Mouse (Mus musculus) natural killer cell, adult 2 months (primary cell): ENCODE results near the gene Txndc9.

ENCODE experiments used
- DNase-seq, 2 experiments: peaks; one replicate each; pipeline ENCODE4 v3.0.0; 2022; ENCODE audit warnings: low spot score in 2 of 2

Txndc9 gene

DNA sequence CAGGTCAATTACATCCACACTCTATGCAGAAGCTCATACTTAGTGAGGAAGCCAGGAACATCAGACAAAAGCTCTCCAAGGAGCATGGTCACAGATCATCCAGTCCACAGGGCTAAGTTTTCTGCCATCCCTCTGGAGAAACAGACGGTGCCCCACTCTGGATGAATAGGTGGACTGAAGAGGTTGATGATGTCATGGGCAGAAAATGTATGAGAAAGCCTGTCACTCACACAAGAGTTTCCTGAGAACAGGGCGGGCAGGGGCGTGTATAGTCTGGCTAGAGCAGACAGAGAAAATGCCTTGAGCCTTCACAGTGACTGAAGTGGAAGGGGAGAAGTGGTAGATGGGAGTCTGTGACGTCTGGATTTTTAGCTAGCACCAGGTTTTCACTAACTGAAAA lies 26.2 kb downstream of the Txndc9 start:
- DNase-seq = no peak

DNA sequence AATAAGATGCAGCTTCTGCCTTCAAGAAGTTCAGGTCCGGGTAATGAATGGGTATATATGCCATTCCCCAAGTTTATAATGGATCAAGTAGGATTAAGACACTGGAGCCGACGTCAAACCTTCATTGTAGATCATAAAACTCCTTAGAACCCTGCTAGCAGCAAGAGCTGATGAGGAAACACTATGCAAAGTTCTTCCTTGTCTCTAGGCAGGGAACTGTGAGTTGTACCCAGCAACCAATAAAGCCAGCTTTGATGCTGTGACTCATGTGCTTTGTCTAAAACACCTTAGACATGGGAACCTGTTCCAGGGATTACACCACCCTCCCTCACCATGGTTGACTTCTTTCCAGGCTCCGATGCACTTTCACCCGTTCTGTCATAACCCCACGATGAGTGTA lies 28.9 kb downstream of the Txndc9 start:
- no peak for DNase-seq

DNA sequence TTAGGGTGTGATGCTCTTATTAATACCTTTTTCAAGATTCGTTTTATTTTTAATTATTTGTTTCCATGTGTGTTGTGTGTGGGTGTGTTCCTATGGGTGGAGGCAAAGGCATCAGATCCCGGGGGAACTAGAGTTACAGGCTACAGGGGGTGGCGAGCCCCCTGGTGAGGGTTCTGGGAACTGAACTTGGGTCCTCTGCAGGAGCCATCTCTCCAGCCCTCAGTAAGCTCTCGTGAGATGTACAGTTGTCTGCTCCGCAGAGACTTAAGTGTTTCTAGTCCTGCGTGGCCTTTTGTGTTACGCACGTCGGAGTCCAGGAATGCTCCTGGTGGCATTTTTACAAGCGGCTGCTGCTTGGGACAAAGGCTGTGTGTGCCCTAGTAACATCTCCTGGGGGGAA lies 32.1 kb downstream of the Txndc9 start:
- no peak for DNase-seq

DNA sequence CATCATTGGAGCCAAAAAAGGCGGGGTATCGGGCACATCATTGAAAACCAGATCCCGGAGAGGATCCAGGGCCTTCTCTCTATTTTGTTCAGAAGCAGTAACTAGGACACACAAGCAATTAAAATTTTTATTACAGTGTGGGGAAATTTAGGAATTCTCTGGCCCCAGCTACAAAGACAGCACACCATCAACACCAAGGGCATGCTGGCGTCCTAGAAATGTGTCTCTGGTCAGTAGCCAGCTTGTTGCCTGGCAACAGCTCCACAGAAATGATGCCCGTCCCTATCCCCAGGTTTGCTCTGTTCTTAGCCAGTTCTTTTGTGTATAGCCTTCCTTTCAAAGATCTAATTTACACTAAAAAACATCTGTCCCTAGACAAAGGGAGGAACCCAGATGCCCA lies 38.2 kb downstream of the Txndc9 start:
- no peak for DNase-seq

DNA sequence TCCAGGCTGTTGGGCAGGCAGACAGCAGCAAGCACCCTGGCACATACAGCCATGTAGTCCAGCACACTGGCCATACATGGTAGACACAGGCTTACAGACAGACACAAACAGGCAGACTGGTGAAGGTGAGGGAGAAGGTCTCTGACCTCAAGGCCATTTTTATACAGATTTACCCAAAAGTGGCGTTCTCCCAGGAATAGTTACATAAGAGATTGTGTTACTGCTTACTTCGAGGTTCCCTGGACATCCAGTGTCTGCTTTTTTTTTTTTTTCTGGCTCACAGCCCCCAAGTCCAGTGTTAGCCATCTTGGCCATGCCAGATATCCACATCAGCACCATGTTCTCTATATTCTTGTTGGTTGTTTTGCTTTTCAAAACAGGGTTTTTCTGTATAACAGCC lies 39.2 kb downstream of the Txndc9 start:
- DNase-seq = no peak

DNA sequence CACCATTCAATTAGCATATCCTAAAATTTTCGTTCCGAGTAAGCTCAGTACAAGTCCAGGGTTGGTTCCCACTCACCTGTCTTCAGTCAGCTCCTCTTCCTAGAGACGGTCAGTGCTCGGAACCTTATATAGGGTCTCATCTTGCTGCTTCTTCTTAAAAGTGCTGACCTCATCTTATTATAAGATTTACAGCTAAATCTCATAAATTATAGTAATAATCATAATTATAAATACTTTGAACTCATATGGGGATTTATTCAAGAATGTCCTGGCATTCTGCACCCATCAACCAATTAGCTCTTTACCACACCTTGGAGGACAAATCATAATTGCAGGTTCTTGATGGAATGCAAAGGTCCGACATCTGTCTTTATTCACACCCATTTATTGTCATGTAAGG lies 40.0 kb downstream of the Txndc9 start, which contains the start of gene Lyg1:
Lyg1 (minus strand) TSS at position 101 of the 400 bp plus-strand sequence.
- no peak for DNase-seq

DNA sequence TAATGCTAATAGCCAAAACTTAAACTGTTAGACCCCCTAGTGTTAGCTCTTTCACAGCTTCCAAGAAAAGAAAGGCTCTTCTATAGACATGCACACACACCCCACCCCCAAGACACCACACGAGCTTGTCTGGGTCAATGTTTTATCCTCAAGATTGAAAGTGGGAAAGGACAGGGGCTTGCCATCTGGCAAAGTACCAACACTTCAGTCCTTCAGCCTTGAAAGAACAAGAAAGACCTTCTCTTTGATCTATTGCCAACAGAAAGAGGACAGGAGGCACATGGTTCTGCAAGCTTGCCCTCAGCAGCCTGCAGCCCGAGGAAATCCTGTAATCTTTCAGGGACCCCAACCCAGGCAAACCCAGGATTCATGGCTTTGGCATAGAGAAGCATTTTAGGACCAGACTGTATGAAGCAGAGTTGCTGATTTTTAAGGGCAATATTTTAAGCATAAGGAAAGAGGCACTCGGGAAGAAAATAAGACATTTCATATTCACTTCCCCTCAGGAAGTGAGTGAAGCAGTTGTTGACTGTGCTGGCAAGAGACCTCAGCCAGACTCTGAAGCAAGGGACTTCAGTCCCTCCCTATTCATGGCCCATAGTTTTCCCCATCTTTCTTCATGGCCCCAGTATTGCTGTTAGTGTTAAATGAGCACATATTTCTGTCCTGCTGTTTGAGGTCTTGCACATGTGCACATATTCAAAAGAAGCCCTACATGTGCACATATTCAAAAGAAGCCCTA lies 40.8 kb downstream of the Txndc9 start:
- no peak for DNase-seq

DNA sequence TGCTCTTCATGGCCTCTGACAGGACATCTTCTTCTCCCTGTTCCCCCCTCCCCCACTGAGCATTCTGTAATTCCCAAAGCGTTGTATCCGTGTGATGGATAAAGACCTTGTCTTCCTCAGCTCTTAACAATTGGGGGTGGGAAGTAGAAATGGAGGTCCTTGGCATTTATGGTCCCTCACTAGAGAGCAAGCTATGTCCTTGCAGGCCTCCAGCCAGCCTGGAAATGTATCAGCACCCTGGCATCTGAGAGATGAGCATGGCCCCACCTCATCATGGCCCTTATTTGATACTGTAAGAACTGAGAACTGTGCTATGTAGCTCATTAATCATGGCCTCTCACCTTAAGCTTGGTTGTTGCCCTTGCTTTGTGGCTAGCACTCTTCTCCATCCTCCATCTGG lies 42.4 kb downstream of the Txndc9 start:
- no peak for DNase-seq

DNA sequence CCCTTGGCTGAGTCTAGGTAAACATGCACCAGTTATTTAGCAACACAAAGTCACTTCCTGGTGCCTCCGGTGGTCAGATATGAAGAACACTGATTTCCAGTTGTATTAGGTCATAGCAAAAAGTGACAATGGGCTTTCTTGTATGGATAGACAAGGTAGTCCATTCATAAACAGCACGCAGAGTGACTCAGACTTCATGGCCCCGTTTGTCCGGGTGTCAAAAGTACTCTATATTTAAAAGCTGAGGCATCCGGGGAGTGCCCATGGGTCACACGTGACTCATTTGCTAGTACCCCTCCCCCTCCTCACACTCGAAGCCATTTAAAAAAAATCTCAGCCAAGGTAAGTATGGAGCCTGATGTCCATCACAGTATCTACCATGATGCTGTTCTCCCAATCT lies 42.9 kb downstream of the Txndc9 start:
- no peak for DNase-seq

DNA sequence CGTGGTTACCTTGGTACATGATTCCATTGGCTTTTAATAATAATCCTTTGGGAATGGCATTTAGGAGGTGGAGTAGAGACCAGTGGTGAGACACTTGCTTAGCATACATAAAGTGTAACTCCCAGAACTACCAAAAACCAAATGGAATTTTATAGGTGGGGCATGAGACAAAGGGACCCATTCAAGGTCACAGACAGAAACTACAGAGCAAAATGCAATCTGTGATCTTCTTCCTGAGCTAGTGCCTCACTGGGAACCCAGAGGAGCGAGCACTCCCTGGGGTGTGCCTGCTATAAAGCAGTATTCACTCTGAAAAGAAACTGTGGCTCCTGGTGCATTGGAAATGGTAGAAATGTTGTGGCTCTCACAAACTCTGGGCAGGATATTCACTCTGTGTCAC lies 48.8 kb downstream of the Txndc9 start:
- DNase-seq = no peak
